Mouse (Mus musculus) megakaryocyte-erythroid progenitor cell, adult 5 weeks (primary cell): ENCODE results near the gene Pdss2. TPM values are rescaled to one million over a fixed set of nuclear protein-coding genes. Genes with fewer than 3 reads are reported as not detected.

Source experiments
- polyA plus RNA-seq: library from polyadenylated mRNA; stranded (reverse); fragments of >175 nt; gene quantifications from 2 replicates; pipeline ENCODE4 v1.2.3, GENCODE M21; 2012

The Pdss2 gene
- polyA plus RNA-seq = 4.6 and 5.8 TPM in 2 replicates

DNA sequence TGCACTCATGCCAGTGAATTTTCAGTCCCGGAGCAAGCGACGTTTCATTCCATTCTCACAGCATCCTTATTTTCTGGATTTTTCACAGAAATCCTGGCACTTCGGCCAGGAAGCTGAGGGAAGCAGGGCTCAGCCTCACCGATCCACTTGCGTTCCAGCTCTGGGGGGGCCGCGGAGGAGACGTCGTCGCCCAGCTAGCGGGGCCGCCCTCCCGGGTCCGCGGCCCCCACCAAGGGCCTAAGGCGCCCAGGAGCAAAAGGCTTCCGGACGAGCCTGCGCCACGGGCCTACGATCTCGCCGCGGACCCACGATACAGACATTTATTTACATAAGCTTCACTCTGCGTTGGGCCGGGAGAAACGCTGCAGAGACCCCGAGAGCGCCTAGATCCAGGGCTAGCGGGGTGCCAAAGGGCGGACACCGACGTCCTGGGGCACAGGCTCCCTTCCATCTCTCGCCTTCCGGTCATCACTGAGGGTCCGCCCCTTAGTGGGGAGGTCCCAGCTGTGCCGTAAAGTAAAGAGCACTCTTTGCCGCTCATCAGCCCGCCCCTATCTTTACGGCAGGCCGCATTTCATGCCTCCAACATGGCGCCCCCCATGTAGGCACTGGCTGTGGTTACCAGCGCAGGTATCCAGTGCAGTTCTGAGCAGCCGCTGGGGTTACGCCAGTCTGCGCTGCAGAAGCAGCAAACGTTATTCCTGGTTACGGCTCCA lies at the start of gene Pdss2:
TSS of gene Pdss2 (plus strand) at position 577 of the 716 bp plus-strand sequence.

GRCm38 (mm10) chr10:43174326-43175155 lies 46.7 kb upstream of the Pdss2 start, which contains the start of the genes Sobp and 9030612E09Rik:
TSS of gene Sobp (minus strand) at chr10:43174530.
TSS of gene 9030612E09Rik (plus strand) at chr10:43174704.

GRCm38 (mm10) chr10:43478751-43479435 lies 257.6 kb downstream of the Pdss2 start, which contains the start of gene Bend3:
TSS of gene Bend3 (plus strand) at chr10:43478831.

Other genes starting within 250 kb of the Pdss2 start
- gene Sobp, start 47.0 kb upstream of the Pdss2 start, polyA plus RNA-seq = 0.40 and 0.57 TPM in 2 replicates
- gene 9030612E09Rik, start 46.8 kb upstream of the Pdss2 start, polyA plus RNA-seq = not detected in 2 replicates